Mouse (Mus musculus) forebrain, embryonic 12.5 days (tissue): Measurements from ENCODE around the gene Ccdc51. TPM values are rescaled to one million over a fixed set of nuclear protein-coding genes. Genes with fewer than 3 reads are reported as not detected.
A peak's percentile ranks its signal among the peaks of the same experiment; 100 is the strongest.

Experiments used
- ATAC-seq: fragments of 200-750 bp; cut with Nextera tagmentation; 2 replicates; pipeline ENCODE4 v1.8.0; 2017; ENCODE audit warnings: moderate TSS enrichment; ENCODE audit not compliant: low FRiP score
- H3K27ac ChIP-seq: fragments of 300-500 bp; sonication (generic); 2 replicates; pipeline ENCODE4 v1.5.1; 2016; ENCODE audit warnings: mild to moderate bottlenecking
- H3K27me3 ChIP-seq: fragments of 300-500 bp; sonication (generic); 2 replicates; pipeline ENCODE4 v1.6.1; 2016; ENCODE audit warnings: mild to moderate bottlenecking
- H3K36me3 ChIP-seq: fragments of 300-500 bp; sonication (generic); replicated peaks from 2 replicates; pipeline ENCODE4 v1.6.1; 2016; ENCODE audit warnings: mild to moderate bottlenecking
- H3K4me1 ChIP-seq: fragments of 300-500 bp; sonication (generic); 2 replicates; pipeline ENCODE4 v1.6.1; 2016
- H3K4me2 ChIP-seq: fragments of 300-500 bp; sonication (generic); 2 replicates; pipeline ENCODE4 v1.6.1; 2016; ENCODE audit warnings: mild to moderate bottlenecking, moderate library complexity
- H3K4me3 ChIP-seq: fragments of 300-500 bp; sonication (generic); replicated peaks from 2 replicates; pipeline ENCODE4 v1.5.1; 2016; ENCODE audit warnings: mild to moderate bottlenecking
- H3K9ac ChIP-seq: fragments of 300-500 bp; sonication (generic); 2 replicates; pipeline ENCODE4 v1.6.1; 2016; ENCODE audit warnings: mild to moderate bottlenecking
- H3K9me3 ChIP-seq: fragments of 300-500 bp; sonication (generic); 2 replicates; pipeline ENCODE4 v1.6.1; 2016
- WGBS: fragments of 180-500 bp; shearing (Covaris S2); methylation state at CpG from one replicate; pipeline ENCODE4 v1.1.7; 2016; 5-methylcytosine and 5-hydroxymethylcytosine counted together
- polyA plus RNA-seq: library from polyadenylated mRNA; unstranded; fragments of >200 nt; fragmentation: Nextera tagmentation; extraction: Ambion mirVana; gene quantifications from 2 replicates; pipeline ENCODE4 v1.2.1, GENCODE M21; 2016

Ccdc51 gene
- polyA plus RNA-seq, 1 experiment from 2014 or later, result 13.9 TPM

GRCm38 (mm10) chr9:109101933-109102445 is 19.7 kb downstream of the Ccdc51 start:
- Histone ChIP-seq H3K27ac (no peak overlapping the region), H3K4me2 (no peak overlapping the region), H3K36me3 (peaks cover 82% of the 10 kb centered on the region), H3K9ac (no peak overlapping the region), H3K27me3 (no peaks in the 10 kb centered on the region), H3K9me3 (no peaks in the 10 kb centered on the region), H3K4me1 (peaks cover 35% of the 10 kb centered on the region), H3K4me3 (no peak overlapping the region)
- WGBS, result 94% methylated on average over 5 of the region's 5 CpGs
- ATAC-seq, result no peak

GRCm38 (mm10) chr9:109102541-109102940 is 20.2 kb downstream of the Ccdc51 start:
- no peak for ATAC-seq
- H3K4me3 ChIP-seq, result no peak overlapping the region
- H3K9ac ChIP-seq, result no peak overlapping the region
- no peak overlapping the region for H3K4me2 ChIP-seq
- peaks cover 30% of the 10 kb centered on the region for H3K4me1 ChIP-seq
- WGBS, result 93% methylated on average over 3 of the region's 3 CpGs
- H3K27me3 ChIP-seq, result no peaks in the 10 kb centered on the region
- H3K27ac ChIP-seq, result 0 out of 2 replicates have a peak overlapping the region, but pooled peaks have one; percentile 13
- no peaks in the 10 kb centered on the region for H3K9me3 ChIP-seq
- H3K36me3 ChIP-seq, result peaks cover 85% of the 10 kb centered on the region

GRCm38 (mm10) chr9:109103250-109103649 is 21.0 kb downstream of the Ccdc51 start:
- 85% methylated on average over 7 of the region's 7 CpGs for WGBS
- Histone ChIP-seq H3K9ac (no peak overlapping the region), H3K36me3 (peaks cover 93% of the 10 kb centered on the region)

GRCm38 (mm10) chr9:109104083-109104482 is 21.8 kb downstream of the Ccdc51 start:
- Histone ChIP-seq H3K27me3 (no peaks in the 10 kb centered on the region), H3K27ac (0 out of 2 replicates have a peak overlapping the region, but pooled peaks have one; percentile 13), H3K9me3 (no peaks in the 10 kb centered on the region), H3K36me3 (peaks cover 98% of the 10 kb centered on the region), H3K4me3 (no peak overlapping the region), H3K4me1 (peaks cover 15% of the 10 kb centered on the region), H3K4me2 (no peak overlapping the region), H3K9ac (no peak overlapping the region)
- ATAC-seq, result no peak
- 92% methylated on average over 9 of the region's 9 CpGs for WGBS

More at GRCm38 (mm10) chr9:109103250-109103649, 21.0 kb downstream of the Ccdc51 start:
- Histone ChIP-seq H3K9me3 (no peaks in the 10 kb centered on the region), H3K27ac (no peak overlapping the region), H3K4me1 (peaks cover 23% of the 10 kb centered on the region), H3K27me3 (no peaks in the 10 kb centered on the region), H3K4me2 (no peak overlapping the region), H3K4me3 (no peak overlapping the region)
- ATAC-seq, result no peak

GRCm38 (mm10) chr9:109105011-109105410 is 22.7 kb downstream of the Ccdc51 start:
- Histone ChIP-seq H3K4me2 (no peak overlapping the region), H3K4me3 (no peak overlapping the region), H3K27ac (no peak overlapping the region), H3K4me1 (peaks cover 11% of the 10 kb centered on the region), H3K9ac (no peak overlapping the region), H3K27me3 (no peaks in the 10 kb centered on the region), H3K9me3 (no peaks in the 10 kb centered on the region), H3K36me3 (peaks cover 98% of the 10 kb centered on the region)
- ATAC-seq, result peak; percentile 27; the same call in 1 of the 2 replicates
- WGBS, result 85% methylated on average over 12 of the region's 12 CpGs

- Histone ChIP-seq H3K27me3 (no peaks in the 10 kb centered on the region), H3K4me3 (no peak overlapping the region), H3K36me3 (peaks cover 98% of the 10 kb centered on the region), H3K27ac (no peak overlapping the region), H3K4me1 (peaks cover 7% of the 10 kb centered on the region), H3K9me3 (no peaks in the 10 kb centered on the region), H3K9ac (no peak overlapping the region), H3K4me2 (no peak overlapping the region)
- WGBS, result 96% methylated on average over 12 of the region's 12 CpGs
- ATAC-seq, result no peak
Measured at GRCm38 (mm10) chr9:109105648-109106047, 23.4 kb downstream of the Ccdc51 start.

- no peak overlapping the region for H3K27ac ChIP-seq
- ATAC-seq, result no peak
- H3K9ac ChIP-seq, result no peak overlapping the region
- 94% methylated on average over 3 of the region's 6 CpGs for WGBS
- no peaks in the 10 kb centered on the region for H3K27me3 ChIP-seq
- H3K4me2 ChIP-seq, result no peak overlapping the region
- no peaks in the 10 kb centered on the region for H3K9me3 ChIP-seq
- no peak overlapping the region for H3K4me3 ChIP-seq
- peaks cover 7% of the 10 kb centered on the region for H3K4me1 ChIP-seq
- H3K36me3 ChIP-seq, result peaks cover 98% of the 10 kb centered on the region
Measured at GRCm38 (mm10) chr9:109107341-109107740, 25.0 kb downstream of the Ccdc51 start.

- Histone ChIP-seq H3K36me3 (peaks cover 98% of the 10 kb centered on the region), H3K4me3 (no peak overlapping the region), H3K9me3 (no peaks in the 10 kb centered on the region), H3K27me3 (no peaks in the 10 kb centered on the region), H3K4me1 (no peaks in the 10 kb centered on the region), H3K27ac (no peak overlapping the region), H3K9ac (no peak overlapping the region), H3K4me2 (no peak overlapping the region)
- WGBS, result 93% methylated on average over 11 of the region's 11 CpGs
- ATAC-seq, result no peak
Measured at GRCm38 (mm10) chr9:109110240-109110639, 27.9 kb downstream of the Ccdc51 start.

- peaks cover 98% of the 10 kb centered on the region for H3K36me3 ChIP-seq
- no peak overlapping the region for H3K9ac ChIP-seq
- H3K4me2 ChIP-seq, result no peak overlapping the region
- H3K27ac ChIP-seq, result no peak overlapping the region
- no peak overlapping the region for H3K4me3 ChIP-seq
- H3K9me3 ChIP-seq, result no peaks in the 10 kb centered on the region
- no peak for ATAC-seq
- H3K27me3 ChIP-seq, result no peaks in the 10 kb centered on the region
- H3K4me1 ChIP-seq, result no peaks in the 10 kb centered on the region
- 91% methylated on average over 4 of the region's 4 CpGs for WGBS
Measured at GRCm38 (mm10) chr9:109111101-109111500, 28.8 kb downstream of the Ccdc51 start.

GRCm38 (mm10) chr9:109111591-109111990 is 29.3 kb downstream of the Ccdc51 start:
- ATAC-seq, result no peak

GRCm38 (mm10) chr9:109113331-109113730 is 31.0 kb downstream of the Ccdc51 start:
- Histone ChIP-seq H3K36me3 (peaks cover 100% of the 10 kb centered on the region), H3K9me3 (no peaks in the 10 kb centered on the region), H3K4me1 (no peaks in the 10 kb centered on the region), H3K4me2 (no peak overlapping the region), H3K9ac (no peak overlapping the region), H3K27me3 (no peaks in the 10 kb centered on the region), H3K4me3 (no peak overlapping the region), H3K27ac (no peak overlapping the region)
- no peak for ATAC-seq
- 89% methylated on average over 8 of the region's 8 CpGs for WGBS

More at GRCm38 (mm10) chr9:109111591-109111990, 29.3 kb downstream of the Ccdc51 start:
- Histone ChIP-seq H3K27me3 (no peaks in the 10 kb centered on the region), H3K9ac (no peak overlapping the region), H3K4me2 (no peak overlapping the region), H3K27ac (no peak overlapping the region), H3K36me3 (peaks cover 98% of the 10 kb centered on the region), H3K9me3 (no peaks in the 10 kb centered on the region), H3K4me1 (no peaks in the 10 kb centered on the region), H3K4me3 (no peak overlapping the region)
- WGBS, result 95% methylated on average over 9 of the region's 9 CpGs

GRCm38 (mm10) chr9:109114276-109114675 is 32.0 kb downstream of the Ccdc51 start:
- no peak for ATAC-seq
- Histone ChIP-seq H3K4me1 (no peaks in the 10 kb centered on the region), H3K27me3 (no peaks in the 10 kb centered on the region), H3K9me3 (no peaks in the 10 kb centered on the region), H3K4me2 (no peak overlapping the region), H3K4me3 (no peak overlapping the region), H3K36me3 (peaks cover 100% of the 10 kb centered on the region), H3K9ac (no peak overlapping the region), H3K27ac (no peak overlapping the region)
- WGBS, result 95% methylated on average over 11 of the region's 11 CpGs

- Histone ChIP-seq H3K4me2 (no peak overlapping the region), H3K27me3 (no peaks in the 10 kb centered on the region), H3K9ac (no peak overlapping the region), H3K4me3 (no peak overlapping the region), H3K36me3 (peaks cover 100% of the 10 kb centered on the region), H3K27ac (no peak overlapping the region), H3K9me3 (no peaks in the 10 kb centered on the region), H3K4me1 (no peaks in the 10 kb centered on the region)
- 92% methylated on average over 7 of the region's 7 CpGs for WGBS
- ATAC-seq, result no peak
Measured at GRCm38 (mm10) chr9:109114871-109115270, 32.6 kb downstream of the Ccdc51 start.
